Mouse (Mus musculus): ENCODE data around the gene Lgi4.

The Lgi4 gene

DNA sequence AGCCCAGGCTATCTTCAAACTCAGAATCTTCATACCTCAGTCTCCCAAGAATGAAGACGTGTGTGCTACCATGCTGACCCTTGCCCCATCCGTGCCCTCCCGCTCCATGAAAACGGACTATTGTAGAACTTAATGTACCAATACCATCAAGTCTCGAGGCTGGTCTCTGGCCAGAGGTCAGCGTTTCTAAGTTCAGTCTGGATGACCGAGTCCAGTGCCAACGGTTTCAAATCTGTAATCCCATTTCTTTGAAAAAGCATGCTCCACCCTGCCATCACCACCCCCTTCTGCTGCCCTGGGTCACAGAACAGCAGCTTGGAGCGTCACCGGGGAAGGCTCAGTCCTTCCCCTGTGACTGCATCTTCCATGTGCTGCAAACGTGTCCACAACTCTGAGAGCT is 48.6 kb downstream of the Lgi4 start:
- no peak for DNase-seq (ENCODE audit: low spot score)

DNA sequence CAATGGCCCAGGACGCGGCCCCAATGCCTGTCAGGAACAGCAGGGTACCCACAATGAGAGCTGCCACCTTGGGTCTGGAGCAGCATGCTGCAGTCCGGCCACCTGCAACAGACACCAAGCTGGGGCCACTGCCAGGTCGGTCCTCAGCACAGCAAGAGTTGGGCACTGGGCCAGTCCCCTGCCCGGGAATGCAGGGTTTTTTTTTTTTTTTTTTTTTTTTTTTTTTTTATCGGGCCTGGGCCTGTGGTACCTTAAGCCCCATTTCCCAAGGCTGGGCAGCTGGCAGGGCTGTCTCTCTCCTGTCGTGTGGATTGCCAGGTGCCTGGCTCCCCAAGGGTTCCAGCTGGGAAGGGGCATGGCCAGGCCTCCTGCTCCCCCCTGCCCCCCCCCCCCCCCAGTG is 49.9 kb downstream of the Lgi4 start:
- peak; percentile 77 for DNase-seq (ENCODE audit: low spot score)

DNA sequence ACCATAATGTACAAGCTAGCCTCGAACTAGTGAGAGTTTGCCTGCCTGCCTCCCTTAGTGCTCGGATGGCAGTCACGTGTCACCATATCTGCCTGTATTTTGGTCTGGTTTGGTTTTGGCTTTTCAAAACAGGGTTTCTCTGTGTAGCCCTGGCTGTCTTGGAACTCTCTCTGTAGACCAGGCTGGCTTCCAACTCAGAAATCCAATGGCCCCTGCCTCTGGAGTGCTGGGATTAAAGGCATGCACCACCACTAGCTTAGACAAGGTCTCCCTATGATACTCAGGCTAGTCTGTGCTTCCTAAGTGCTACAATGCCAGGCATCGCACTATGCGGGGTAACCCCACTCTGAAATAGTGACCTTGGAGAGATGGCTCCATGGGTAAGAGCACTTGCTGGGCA is 50.7 kb downstream of the Lgi4 start:
- DNase-seq (ENCODE audit: low spot score): no peak

DNA sequence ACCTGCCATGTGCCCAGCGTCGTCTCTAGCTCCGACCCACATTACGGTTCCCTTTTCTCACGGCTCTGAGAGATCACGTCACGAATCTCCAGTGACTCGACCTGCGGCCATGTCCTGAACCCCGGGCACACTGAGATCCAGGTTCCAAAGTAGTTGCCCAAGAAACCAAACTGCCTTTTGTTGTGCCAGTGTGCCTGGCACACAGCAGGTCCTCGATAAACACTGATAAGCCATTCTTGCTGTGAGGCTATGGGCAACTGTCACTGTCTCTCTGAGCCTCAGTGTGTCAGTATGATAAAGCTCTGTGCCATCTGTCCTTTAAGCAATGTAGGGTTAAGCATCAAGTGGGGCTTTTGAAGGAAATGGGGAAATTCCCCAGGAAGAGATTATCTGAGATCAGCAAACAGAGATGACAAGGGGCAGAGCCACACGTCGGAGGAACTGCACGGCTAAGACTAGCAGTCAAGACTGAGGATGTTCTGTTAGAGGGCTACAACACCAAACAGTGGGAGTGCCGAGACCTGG is 51.8 kb downstream of the Lgi4 start:
- DNase-seq (ENCODE audit: low spot score): no peak

DNA sequence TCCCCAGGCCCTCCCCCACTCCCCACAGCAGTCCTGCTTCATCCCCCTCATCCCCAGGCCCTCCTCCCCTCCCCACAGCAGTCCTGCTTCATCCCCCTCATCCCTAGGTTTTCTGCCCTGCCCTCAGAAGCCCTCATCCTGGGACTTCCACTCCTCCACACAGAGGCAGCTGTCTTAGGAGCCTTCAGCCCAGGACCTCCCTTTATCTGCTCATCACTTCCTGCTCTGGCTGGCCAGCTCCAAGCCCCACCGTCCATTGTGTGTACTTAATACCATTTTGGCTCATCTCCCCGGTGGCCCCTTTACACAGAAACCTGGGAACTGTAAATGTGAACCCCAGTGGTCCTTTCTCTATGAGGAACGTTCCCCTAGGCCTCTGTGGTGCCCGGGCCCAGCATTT is 52.9 kb downstream of the Lgi4 start:
- no peak for DNase-seq (ENCODE audit: low spot score)

DNA sequence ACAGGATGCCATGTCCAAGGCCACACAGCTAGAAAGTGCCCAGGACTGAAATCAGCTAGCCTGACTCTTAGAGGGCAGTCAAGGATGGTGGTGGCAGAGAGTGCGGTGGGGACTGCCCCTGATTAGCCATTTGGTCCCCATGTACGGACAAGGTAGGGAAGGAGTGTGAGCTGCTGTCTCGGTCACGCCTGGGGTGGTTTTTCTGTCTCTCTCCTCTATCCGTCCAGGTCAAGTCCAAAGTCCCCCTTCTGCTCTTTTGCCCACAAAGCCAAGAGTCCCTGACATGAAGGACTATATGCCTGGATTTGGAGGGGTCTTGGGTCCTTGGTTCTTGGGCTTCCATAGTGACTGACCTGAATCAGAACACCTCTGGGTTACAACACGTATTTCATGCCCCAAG is 54.7 kb downstream of the Lgi4 start:
- DNase-seq (ENCODE audit: low spot score): no peak

DNA sequence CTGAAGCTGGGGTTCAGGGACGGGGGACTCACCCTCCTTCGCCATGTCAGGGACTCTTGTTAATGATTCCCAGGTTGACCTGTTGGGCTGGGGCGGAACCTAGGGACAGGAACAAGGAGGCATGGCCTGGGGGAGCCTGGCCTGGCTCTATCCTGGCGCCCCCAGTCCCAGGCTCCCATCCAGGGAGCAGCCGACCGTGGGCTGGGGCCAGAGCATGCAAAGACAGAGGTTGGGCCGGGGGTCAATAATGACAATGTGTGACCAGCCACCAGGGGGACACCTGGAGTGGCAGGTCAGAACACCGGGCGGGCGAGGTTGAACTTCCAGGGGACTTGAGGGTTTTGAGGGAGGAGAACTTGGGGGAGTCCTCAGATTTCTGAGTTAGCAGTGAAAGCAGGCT is 55.5 kb downstream of the Lgi4 start:
- DNase-seq (ENCODE audit: low spot score): no peak

DNA sequence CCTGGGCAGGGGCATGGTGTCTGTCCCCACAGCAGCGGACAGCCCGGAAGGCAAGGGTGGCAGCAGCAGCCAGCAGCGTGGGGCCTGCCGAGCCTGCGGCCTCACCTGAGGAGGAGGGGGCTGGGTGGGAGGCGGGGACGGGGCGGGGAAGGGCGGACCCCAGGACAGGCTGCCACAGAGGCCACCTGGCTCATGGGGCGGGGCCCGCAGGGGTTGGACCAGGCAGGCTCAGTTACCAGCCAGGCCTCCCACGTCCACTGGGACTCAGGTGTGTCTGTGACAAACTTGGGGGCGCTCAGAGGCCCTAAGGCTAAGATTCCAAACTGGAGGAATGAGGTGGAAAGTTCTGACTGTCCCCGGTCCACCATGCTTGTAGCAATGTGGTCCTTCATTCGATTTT is 56.0 kb downstream of the Lgi4 start, which contains the start of gene Hpn:
TSS of gene Hpn (minus strand) at position 109 of the 400 bp plus-strand sequence.
- DNase-seq (ENCODE audit: low spot score): peak; percentile 51

DNA sequence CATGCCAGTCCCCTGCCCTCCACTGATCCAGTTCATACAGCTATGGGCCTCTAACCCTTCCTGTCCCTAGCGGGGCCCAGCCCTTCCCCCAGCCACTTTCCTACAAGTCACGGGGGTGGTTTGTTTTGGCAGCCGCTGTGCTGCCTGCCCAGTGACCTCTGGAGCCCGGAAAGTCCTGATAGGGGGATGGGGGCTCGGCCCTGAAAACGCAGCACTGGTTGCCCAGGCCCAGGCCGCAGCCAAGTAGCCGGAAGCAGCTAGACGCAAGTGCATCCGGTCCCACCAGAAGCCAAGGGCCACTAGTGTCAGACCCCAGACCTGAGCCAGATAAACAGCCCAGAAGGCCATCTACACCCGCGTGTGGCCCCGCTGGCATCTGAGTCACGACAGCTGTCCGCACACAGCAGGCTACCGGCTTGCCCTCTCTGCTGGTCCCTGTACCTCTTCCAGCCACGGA is 56.5 kb downstream of the Lgi4 start:
- peak; percentile 52 for DNase-seq (ENCODE audit: low spot score)

DNA sequence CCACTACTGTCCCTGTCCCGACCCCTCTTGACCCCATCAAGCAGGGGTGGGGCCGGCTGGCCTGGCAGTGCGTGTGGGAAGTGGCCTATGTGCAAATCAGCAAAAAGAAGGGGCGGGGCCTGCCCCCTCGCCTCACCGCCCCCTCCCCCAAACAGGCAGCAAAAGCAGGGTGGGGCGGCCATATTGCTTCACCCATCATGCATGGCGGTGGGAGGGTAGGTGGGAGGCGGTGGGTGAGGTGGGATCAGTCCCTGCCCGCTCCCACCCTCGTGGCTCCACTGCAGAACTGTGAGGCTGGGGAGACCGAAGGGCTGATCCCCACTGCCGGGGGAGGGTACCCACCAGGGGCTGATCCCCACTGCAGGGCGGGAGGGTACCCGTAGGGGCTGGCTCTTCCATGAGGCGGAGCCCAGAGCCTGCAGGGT is 57.6 kb downstream of the Lgi4 start:
- DNase-seq (ENCODE audit: low spot score): peak; percentile 53

DNA sequence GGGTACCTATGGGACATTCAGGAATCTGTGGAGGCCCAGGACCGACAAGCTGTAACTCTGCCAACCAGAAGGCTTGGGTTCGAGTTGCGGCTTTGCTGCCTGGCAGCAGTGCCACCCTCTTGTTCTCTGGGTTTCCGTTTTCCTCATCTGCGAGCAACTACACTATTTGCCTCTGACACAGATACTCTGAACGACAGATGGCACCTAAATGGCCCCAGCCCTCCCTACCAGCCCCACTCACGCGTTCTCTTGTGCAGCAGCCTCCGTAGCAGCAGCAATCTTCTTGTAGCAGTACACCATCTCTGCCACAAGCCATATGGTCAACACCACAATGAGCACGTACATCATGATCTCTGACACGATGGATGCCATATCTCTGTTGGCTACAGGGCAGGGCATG is 58.3 kb downstream of the Lgi4 start:
- no peak for DNase-seq (ENCODE audit: low spot score)

DNA sequence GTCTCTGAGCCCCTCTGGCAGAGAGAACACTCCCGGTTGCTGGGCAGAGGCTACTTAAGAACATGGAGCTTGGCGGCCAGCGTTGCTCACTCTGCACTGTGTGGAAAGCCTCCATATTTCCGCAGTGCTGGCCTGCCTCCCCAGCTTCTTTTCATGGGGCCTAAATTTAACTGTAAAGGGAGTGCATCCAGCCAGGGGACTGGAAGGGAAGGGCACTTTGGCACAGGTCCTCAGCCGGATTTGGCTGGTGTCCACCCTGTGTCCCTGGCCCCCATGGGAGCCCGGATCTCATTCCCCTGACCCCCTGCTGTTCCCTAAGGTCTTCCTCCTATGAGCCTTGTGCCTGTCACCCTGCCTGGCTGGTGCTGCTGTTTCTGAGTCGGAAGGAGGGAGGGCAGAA is 59.3 kb downstream of the Lgi4 start:
- DNase-seq (ENCODE audit: low spot score): no peak

DNA sequence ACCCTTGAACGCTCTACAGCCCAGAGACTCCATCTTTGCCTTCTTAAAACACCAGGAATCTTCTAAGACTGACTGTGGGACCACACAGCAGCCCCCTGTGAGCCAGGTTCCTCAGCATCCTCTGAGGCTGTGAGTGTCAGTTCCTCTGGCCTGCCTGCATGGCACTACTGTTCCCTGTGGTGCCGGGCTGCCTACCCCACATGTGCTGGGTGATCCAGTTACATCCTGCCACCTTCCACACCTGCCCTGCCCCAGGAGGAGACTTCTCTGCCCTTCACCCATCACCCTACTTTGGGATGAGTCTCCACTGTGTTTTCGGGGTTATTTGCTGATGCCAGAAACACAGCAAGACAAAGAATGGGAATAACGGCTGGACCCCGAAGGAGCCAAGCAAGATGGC is 60.4 kb downstream of the Lgi4 start:
- no peak for DNase-seq (ENCODE audit: low spot score)

All from testis, postnatal 10 days (tissue).